15 mouse cellular contexts compared by ENCODE assay signal in genomic region chr2:70000316-70000715, GRCm38 (mm10). TPM values are rescaled to one million over a fixed set of nuclear protein-coding genes. Genes with fewer than 3 reads are reported as not detected.
"Had no signal": no experiment of that assay in that cellular context is flagged by ENCODE, and none has a peak within 500 bp of the region (broad histone marks: within the 10 kb centered on the region; RNA-seq: fewer than 3 reads in every experiment).

No protein-coding gene starts in this region.

- DNase-seq: kidney, adult 18-20 months; kidney, adult 9 months; kidney, postnatal 14 days; kidney, postnatal 4 days; lung, adult 2 months; lung, postnatal 14 days; lung, postnatal 4 days; thymus, adult 18-20 months; thymus, postnatal 36 days had no signal

- H3K4me2 ChIP-seq: midbrain, embryonic 13.5 days had no signal

- H3K4me3 ChIP-seq: midbrain, embryonic 13.5 days had no signal

- H3K27me3 ChIP-seq: midbrain, embryonic 13.5 days had no signal

- H3K4me1 ChIP-seq: midbrain, embryonic 13.5 days had no signal

- H3K9me3 ChIP-seq: midbrain, embryonic 13.5 days had no signal

- H3K27ac ChIP-seq: liver, embryonic 14.5 days; midbrain, embryonic 13.5 days had no signal

- H3K9ac ChIP-seq: liver, embryonic 14.5 days; midbrain, embryonic 13.5 days had no signal

- ATAC-seq: intestine, embryonic 16.5 days; midbrain, embryonic 13.5 days had no signal

RNA-seq across cellular contexts. Expression of gene Myo3b, which starts 38.6 kb away (rescaled TPM):
- total RNA-seq: megakaryocyte-erythroid progenitor cell, adult 5-6 weeks had no signal
- polyA plus RNA-seq: limb, embryonic 11.5 days; liver, embryonic 14.5 days; small intestine, adult 2 months had no signal
